Mouse (Mus musculus): ENCODE measurements around the gene Aqp6.

DNA sequence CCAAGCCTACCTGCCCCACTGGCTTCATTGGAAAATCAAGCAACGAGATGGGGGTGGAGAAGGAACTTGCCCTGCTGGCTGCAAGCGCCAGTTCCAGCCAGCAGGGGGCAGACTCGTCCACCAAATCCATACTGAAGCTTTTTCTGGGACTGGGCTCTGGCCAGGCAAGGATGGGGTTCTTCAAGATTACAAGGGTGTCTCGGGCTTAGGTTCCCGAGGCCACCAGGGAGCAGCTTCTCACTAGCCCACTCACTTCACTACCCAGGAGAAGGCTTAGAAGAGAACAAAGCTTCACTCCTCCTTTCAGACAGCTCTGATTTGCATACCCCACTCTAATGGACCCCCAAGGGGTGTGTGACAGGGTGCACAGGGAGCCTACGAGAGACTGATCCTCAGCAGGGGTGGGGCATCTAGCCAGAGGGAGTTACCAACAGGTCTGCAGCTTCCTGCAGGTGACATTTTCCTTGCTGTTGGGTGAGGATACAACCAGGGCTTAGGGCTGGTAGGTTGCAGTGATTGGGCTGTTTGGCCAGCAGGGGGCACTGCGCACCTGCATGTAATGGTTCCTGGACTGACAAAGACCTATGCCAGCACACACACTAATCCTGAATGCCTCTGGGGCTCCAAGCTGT, 5.0 kb upstream of the Aqp6 start:
- TF ChIP-seq POLR2A (IDR thresholded peaks at IDR 0.05; ENCODE audit: borderline replicate concordance, extremely low read depth, low read depth, low read length) = peak; percentile 47; the same call in 1 of the 2 replicates
- peak; percentile 93 for TF ChIP-seq CTCF (IDR thresholded peaks at IDR 0.05; ENCODE audit: insufficient read depth, low read length)

Measured in lung, adult 2 months (tissue).